Mouse (Mus musculus): Measurements from ENCODE around the gene Gm11146.

- TF ChIP-seq CTCF (IDR thresholded peaks at IDR 0.05; ENCODE audit: control insufficient read depth, insufficient read depth, low read length) (no peak), POLR2A (IDR thresholded peaks at IDR 0.05; ENCODE audit: borderline replicate concordance, control insufficient read depth, low read depth, low read length) (no peak)
Observed at GRCm38 (mm10) chr16:77643036-77643870, 41.4 kb upstream of the Gm11146 start.

Data from bone marrow, adult 2 months (tissue).